Mouse (Mus musculus) small intestine, adult 2 months (tissue): ENCODE data around the gene Sh3glb2.

Experiments used
- CTCF ChIP-seq: fragments of 200-500 bp; IDR thresholded peaks from 2 replicates; pipeline ENCODE4 v1.5.1; 2012; ENCODE audit warnings: low read depth, mild to moderate bottlenecking, control low read depth, inconsistent platforms, low read length, moderate library complexity, mixed read lengths; ENCODE audit not compliant: insufficient replicate concordance, insufficient read length; ENCODE audit errors: extremely low read depth
- POLR2A ChIP-seq: fragments of 200-500 bp; IDR thresholded peaks from 2 replicates; pipeline ENCODE4 v1.6.1; 2012; ENCODE audit warnings: low read depth, mild to moderate bottlenecking, control low read depth, inconsistent platforms, low read length, moderate library complexity

DNA sequence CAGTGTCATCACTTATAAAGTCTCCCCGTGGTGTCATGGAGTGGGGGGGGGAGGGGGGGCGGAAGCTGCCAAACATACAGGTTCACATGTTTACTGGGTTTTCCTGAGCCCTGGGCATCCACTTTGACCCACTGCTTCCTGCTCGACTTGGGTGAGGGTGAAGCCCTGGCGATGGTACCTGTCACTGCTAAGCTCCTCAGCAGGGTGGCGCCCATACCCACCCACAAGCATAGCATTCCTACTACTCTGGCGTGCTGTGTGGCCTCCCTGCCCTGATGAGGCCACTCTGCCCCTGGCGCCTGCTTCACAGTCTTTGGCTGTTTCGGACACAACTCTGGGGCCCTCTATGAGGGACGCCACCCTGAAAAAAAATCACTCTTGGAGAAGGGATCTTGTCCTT, 2.2 kb downstream of the Sh3glb2 start:
- TF ChIP-seq CTCF (no peak), POLR2A (no peak)
